Mouse (Mus musculus): ENCODE results near the gene Rpl19.
A peak's percentile ranks its signal among the peaks of the same experiment; 100 is the strongest.

Gene Rpl19

GRCm38 (mm10) chr11:98022253-98022554 lies 4.3 kb upstream of the Rpl19 start:
- DNase-seq (ENCODE audit: low read depth, low spot score): no peak

GRCm38 (mm10) chr11:98022555-98023371 lies 3.7 kb upstream of the Rpl19 start, which contains the start of gene Cacnb1:
Gene Cacnb1, minus strand, starts transcription at chr11:98023034.
- DNase-seq (ENCODE audit: low read depth, low spot score): peak; percentile 79

- no peak for DNase-seq (ENCODE audit: low read depth, low spot score)
Observed at GRCm38 (mm10) chr11:98024516-98024915, 2.0 kb upstream of the Rpl19 start.

GRCm38 (mm10) chr11:98026248-98026569 lies 301 bp upstream of the Rpl19 start:
- DNase-seq (ENCODE audit: low read depth, low spot score): no peak

GRCm38 (mm10) chr11:98027297-98027688 lies 783 bp downstream of the Rpl19 start:
- DNase-seq (ENCODE audit: low read depth, low spot score): no peak

GRCm38 (mm10) chr11:98027785-98028184 lies 1.3 kb downstream of the Rpl19 start:
- DNase-seq (ENCODE audit: low read depth, low spot score): no peak

- DNase-seq (ENCODE audit: low read depth, low spot score): peak; percentile 44
Observed at GRCm38 (mm10) chr11:98030701-98031442, 4.4 kb downstream of the Rpl19 start.

GRCm38 (mm10) chr11:98031443-98031770 lies 4.9 kb downstream of the Rpl19 start:
- peak; percentile 87 for DNase-seq (ENCODE audit: low read depth, low spot score)

- no peak for DNase-seq (ENCODE audit: low read depth, low spot score)
Observed at GRCm38 (mm10) chr11:98034061-98034460, 7.6 kb downstream of the Rpl19 start.

- DNase-seq (ENCODE audit: low read depth, low spot score): no peak
Observed at GRCm38 (mm10) chr11:98034840-98035239, 8.3 kb downstream of the Rpl19 start.

GRCm38 (mm10) chr11:98035977-98036377 lies 9.5 kb downstream of the Rpl19 start:
- no peak for DNase-seq (ENCODE audit: low read depth, low spot score)

GRCm38 (mm10) chr11:98037871-98038270 lies 11.4 kb downstream of the Rpl19 start:
- DNase-seq (ENCODE audit: low read depth, low spot score): no peak

- DNase-seq (ENCODE audit: low read depth, low spot score): no peak
Observed at GRCm38 (mm10) chr11:98040975-98041374, 14.5 kb downstream of the Rpl19 start.

GRCm38 (mm10) chr11:98042741-98043140 lies 16.2 kb downstream of the Rpl19 start:
- no peak for DNase-seq (ENCODE audit: low read depth, low spot score)

GRCm38 (mm10) chr11:98044074-98044473 lies 17.6 kb downstream of the Rpl19 start:
- no peak for DNase-seq (ENCODE audit: low read depth, low spot score)

GRCm38 (mm10) chr11:98045596-98045995 lies 19.1 kb downstream of the Rpl19 start:
- peak; percentile 43 for DNase-seq (ENCODE audit: low read depth, low spot score)

- no peak for DNase-seq (ENCODE audit: low read depth, low spot score)
Observed at GRCm38 (mm10) chr11:98046466-98046865, 20.0 kb downstream of the Rpl19 start.

GRCm38 (mm10) chr11:98047745-98048144 lies 21.2 kb downstream of the Rpl19 start:
- DNase-seq (ENCODE audit: low read depth, low spot score): no peak

- DNase-seq (ENCODE audit: low read depth, low spot score): peak; percentile 48
Observed at GRCm38 (mm10) chr11:98049672-98050519, 23.4 kb downstream of the Rpl19 start.

- no peak for DNase-seq (ENCODE audit: low read depth, low spot score)
Observed at GRCm38 (mm10) chr11:98050520-98050815, 24.0 kb downstream of the Rpl19 start.

GRCm38 (mm10) chr11:98050940-98051339 lies 24.4 kb downstream of the Rpl19 start:
- no peak for DNase-seq (ENCODE audit: low read depth, low spot score)

- no peak for DNase-seq (ENCODE audit: low read depth, low spot score)
Observed at GRCm38 (mm10) chr11:98051611-98052128, 25.2 kb downstream of the Rpl19 start.
